Comparison of ENCODE assay signal across 8 mouse cellular contexts in the genomic region with DNA sequence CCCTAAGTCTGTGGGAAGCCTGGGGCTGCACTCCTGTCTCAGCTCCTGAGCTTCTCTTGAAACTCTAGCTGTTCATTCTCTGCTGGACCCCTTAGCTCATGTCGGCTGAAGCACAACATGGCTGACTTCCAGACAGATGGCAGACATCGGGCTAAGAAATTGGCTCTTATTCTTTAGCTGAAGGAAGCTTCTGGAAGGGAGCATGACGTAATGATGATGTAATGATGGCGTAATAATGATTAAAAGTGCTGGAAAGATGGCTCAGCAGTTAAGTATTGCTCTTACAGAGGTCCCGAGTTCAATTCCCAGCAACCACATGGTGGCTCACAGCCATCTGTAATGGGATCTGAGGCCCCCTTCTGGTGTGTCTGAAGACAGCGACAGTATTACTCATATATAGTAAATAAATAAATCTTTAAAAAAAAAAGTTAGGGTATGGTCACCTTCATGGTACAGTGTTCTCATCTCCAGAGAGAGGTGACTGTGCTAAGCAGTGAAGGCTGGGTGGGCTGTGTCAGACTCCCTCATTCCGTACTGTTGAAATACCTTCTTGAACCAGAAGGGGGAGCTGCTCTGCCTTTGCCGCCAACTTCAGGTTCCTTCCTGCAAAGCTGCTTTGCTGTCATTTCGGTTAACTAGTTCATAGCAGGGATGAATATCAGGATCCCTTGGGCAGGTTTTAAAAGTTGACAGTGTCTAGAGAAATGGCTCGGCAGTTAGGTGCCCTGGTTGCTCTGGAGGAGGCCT. TPM values are rescaled to one million over a fixed set of nuclear protein-coding genes. Genes with fewer than 3 reads are reported as not detected.
DNase-seq lines count a peak whose midpoint lies in the region; ATAC-seq and TF ChIP-seq lines count a peak whose summit lies in the region.

No protein-coding gene starts in this region.

- no peak overlapping the region for H3K27ac ChIP-seq in hindbrain, embryonic 11.5 days (ENCODE audit: low read depth, low read length)
- H3K27ac ChIP-seq in hindbrain, embryonic 16.5 days (ENCODE audit: low read depth, low read length) = no peak overlapping the region
- 0 out of 2 replicates have a peak overlapping the region, but pooled peaks have one; percentile 11 for H3K27ac ChIP-seq in MEL (ENCODE audit: control insufficient read depth, low read depth, low read length)
- H3K27ac ChIP-seq in liver, embryonic 14.5 days = no peak overlapping the region; the same call in 1 of the 2 replicates

- no peaks in the 10 kb centered on the region for H3K27me3 ChIP-seq in hindbrain, embryonic 11.5 days (ENCODE audit: control insufficient read depth, insufficient read depth, low read length)
- no peaks in the 10 kb centered on the region for H3K27me3 ChIP-seq in hindbrain, embryonic 16.5 days (replicated peaks; ENCODE audit: control insufficient read depth, insufficient read depth, low read length)
- H3K27me3 ChIP-seq in MEL (ENCODE audit: control insufficient read depth in 1 of 2, insufficient read depth in 2 of 2, low read length in 2 of 2) = no peaks in the 10 kb centered on the region
- H3K27me3 ChIP-seq in liver, embryonic 14.5 days (ENCODE audit: control insufficient read depth, insufficient read depth, low read length) = no peaks in the 10 kb centered on the region

- peak; percentile 74 for DNase-seq in hindbrain, embryonic 11.5 days (ENCODE audit: low spot score)
- DNase-seq in A20 (ENCODE audit: low read depth, low spot score) (peak; percentile 47), MEL (ENCODE audit: low read depth, low spot score) (peak; percentile 68)
- DNase-seq in liver, embryonic 14.5 days (ENCODE audit: low read depth in 3 of 3, low spot score in 3 of 3) = no peak
- DNase-seq in gastrocnemius, postnatal 36 days = no peak
- DNase-seq in left cerebral cortex, postnatal 4 days = no peak

- H3K9ac ChIP-seq in hindbrain, embryonic 11.5 days (ENCODE audit: low read depth, low read length) = no peak overlapping the region
- H3K9ac ChIP-seq in hindbrain, embryonic 16.5 days (ENCODE audit: low read depth, low read length) = no peak overlapping the region
- H3K9ac ChIP-seq in MEL (ENCODE audit: control insufficient read depth, low read depth, low read length, poor library complexity, severe bottlenecking) = no peak overlapping the region
- no peak overlapping the region for H3K9ac ChIP-seq in liver, embryonic 14.5 days (replicated peaks)

- intact Hi-C loops in gastrocnemius, postnatal 36 days (cut with DNase I) = no loop called here
- intact Hi-C loops in left cerebral cortex, postnatal 4 days (cut with DNase I) = no loop called here

- no peaks in the 10 kb centered on the region for H3K9me3 ChIP-seq in hindbrain, embryonic 11.5 days (ENCODE audit: control insufficient read depth, low read length)
- no peaks in the 10 kb centered on the region for H3K9me3 ChIP-seq in hindbrain, embryonic 16.5 days (ENCODE audit: control insufficient read depth, low read length)
- H3K9me3 ChIP-seq in MEL (replicated peaks; ENCODE audit: insufficient read depth, low read length) = no peaks in the 10 kb centered on the region
- no peaks in the 10 kb centered on the region for H3K9me3 ChIP-seq in liver, embryonic 14.5 days (ENCODE audit: control insufficient read depth, low read length)

- no peak overlapping the region for H3K4me2 ChIP-seq in hindbrain, embryonic 11.5 days (replicated peaks; ENCODE audit: low read depth, low read length)
- no peak overlapping the region for H3K4me2 ChIP-seq in hindbrain, embryonic 16.5 days (ENCODE audit: low read length)
- H3K4me2 ChIP-seq in liver, embryonic 14.5 days (ENCODE audit: low read depth) = no peak overlapping the region

- ATAC-seq in hindbrain, embryonic 11.5 days (ENCODE audit: low FRiP score) = no peak
- no peak for ATAC-seq in hindbrain, embryonic 16.5 days
- ATAC-seq in liver, embryonic 14.5 days (ENCODE audit: insufficient read depth) = no peak
- ATAC-seq in monocyte, adult 5-6 weeks (replicated peaks; ENCODE audit: insufficient number of reproducible peaks, low FRiP score, low TSS enrichment, poor library complexity, severe bottlenecking) = no peak

- peak; percentile 59 to 75 (median 70) for TF ChIP-seq CTCF in MEL (IDR thresholded peaks at IDR 0.05 in 2 of 3, conservative IDR thresholded peaks at IDR 0.05 in 1 of 3; ENCODE audit: control insufficient read depth in 1 of 3, insufficient read depth in 1 of 3, low read depth in 2 of 3, low read length in 3 of 3, poor library complexity in 1 of 3, severe bottlenecking in 1 of 3)
- peak; percentile 86 for TF ChIP-seq CTCF in liver, embryonic 14.5 days (IDR thresholded peaks at IDR 0.05; ENCODE audit: low read depth)

- no peak for TF ChIP-seq EP300 in MEL (IDR thresholded peaks at IDR 0.05; ENCODE audit: low read depth in 1 of 2, low read length in 2 of 2)
- TF ChIP-seq EP300 in liver, embryonic 14.5 days (IDR thresholded peaks at IDR 0.05; ENCODE audit: low read depth) = no peak

- 73% methylated on average over 10 of the region's 10 CpGs for WGBS in hindbrain, embryonic 11.5 days
- WGBS in hindbrain, embryonic 16.5 days = 64% methylated on average over 10 of the region's 10 CpGs
- WGBS in liver, embryonic 14.5 days (ENCODE audit: insufficient replicate concordance) = 75% methylated on average over 10 of the region's 10 CpGs

- TF ChIP-seq RAD21 in MEL (IDR thresholded peaks at IDR 0.05; ENCODE audit: low read depth, low read length) = no peak

- TF ChIP-seq POLR2A in MEL (IDR thresholded peaks at IDR 0.05; ENCODE audit: control insufficient read depth in 1 of 2, insufficient read depth in 1 of 2, low read depth in 1 of 2, low read length in 2 of 2, poor library complexity in 1 of 2) = no peak

- peaks cover 18% of the 10 kb centered on the region; the same call in 1 of the 2 replicates for H3K36me3 ChIP-seq in hindbrain, embryonic 11.5 days (ENCODE audit: control insufficient read depth, insufficient read depth, low read length)
- H3K36me3 ChIP-seq in hindbrain, embryonic 16.5 days (ENCODE audit: control insufficient read depth, insufficient read depth, low read length) = peaks cover 8% of the 10 kb centered on the region
- peaks cover 0 to 5% of the 10 kb centered on the region in 2 experiments; a peak in 1 of 4 replicates for H3K36me3 ChIP-seq in MEL (ENCODE audit: control insufficient read depth in 1 of 2, insufficient read depth in 2 of 2, low read length in 2 of 2)
- H3K36me3 ChIP-seq in liver, embryonic 14.5 days (replicated peaks; ENCODE audit: control insufficient read depth, insufficient read depth, low read depth) = peaks cover 64% of the 10 kb centered on the region

- H3K4me1 ChIP-seq in hindbrain, embryonic 11.5 days (replicated peaks; ENCODE audit: control insufficient read depth, insufficient read depth, low read length) = no peaks in the 10 kb centered on the region
- peaks cover 2% of the 10 kb centered on the region; the same call in 1 of the 2 replicates for H3K4me1 ChIP-seq in hindbrain, embryonic 16.5 days (ENCODE audit: control insufficient read depth, insufficient read depth, low read depth, low read length)
- H3K4me1 ChIP-seq in MEL (ENCODE audit: control insufficient read depth in 1 of 2, insufficient read depth in 2 of 2, low read length in 2 of 2) = no peaks in the 10 kb centered on the region
- H3K4me1 ChIP-seq in liver, embryonic 14.5 days (replicated peaks; ENCODE audit: control insufficient read depth in 2 of 2, insufficient read depth in 2 of 2, low read length in 1 of 2) = no peaks in the 10 kb centered on the region; a peak in 1 of 4 replicates

- no peak overlapping the region for H3K4me3 ChIP-seq in hindbrain, embryonic 11.5 days (ENCODE audit: low read depth, low read length)
- no peak overlapping the region for H3K4me3 ChIP-seq in hindbrain, embryonic 16.5 days (ENCODE audit: low read length)
- H3K4me3 ChIP-seq in MEL (ENCODE audit: control insufficient read depth in 1 of 2, insufficient read depth in 1 of 2, low read depth in 2 of 2, low read length in 2 of 2) = no peak overlapping the region
- H3K4me3 ChIP-seq in liver, embryonic 14.5 days (ENCODE audit: insufficient read depth in 1 of 2, low read depth in 2 of 2, low read length in 2 of 2) = no peak overlapping the region

- H3K79me2 ChIP-seq in MEL (ENCODE audit: control insufficient read depth, insufficient read depth, low read length, poor library complexity) = no peaks in the 10 kb centered on the region

RNA-seq across cellular contexts. Expression of a gene that starts 16.4 kb away (rescaled TPM):
- 20.0 and 20.4 TPM in 2 replicates for polyA plus RNA-seq in hindbrain, embryonic 11.5 days (2014; fragmentation: Nextera tagmentation; extraction: Ambion mirVana)
- 35.4 and 35.7 TPM in 2 replicates for polyA plus RNA-seq in hindbrain, embryonic 16.5 days (2015; fragmentation: Nextera tagmentation; extraction: Ambion mirVana)
- total RNA-seq in MEL (2012; rRNA removed) = 12.0 and 13.7 TPM in 2 replicates
- polyA plus RNA-seq in MEL (2012; ENCODE audit: insufficient read depth in 1 of 2, insufficient read length in 2 of 2, low read depth in 1 of 2, low replicate concordance in 2 of 2, missing spikeins in 1 of 2) = 10 to 100 TPM in 1 of 2 experiments, not detected in 1; 17.2 TPM
- polyA plus RNA-seq in liver, embryonic 14.5 days (2012; rRNA removed) = 4.8 and 5.0 TPM in 2 replicates
- 4.5 and 5.2 TPM in 2 replicates for polyA plus RNA-seq in liver, embryonic 14.5 days (2014; fragmentation: Nextera tagmentation; extraction: Ambion mirVana)
- 7.5 to 11.4 TPM (median 10.5 TPM) in 3 replicates for total RNA-seq in monocyte, adult 5-6 weeks (2017)
- 10 to 100 TPM; 28.8 to 35.8 TPM for total RNA-seq in gastrocnemius, postnatal 36 days (2021)
- 10 to 100 TPM; 29.2 to 33.0 TPM for total RNA-seq in left cerebral cortex, postnatal 4 days (2021)

RNA-seq across cellular contexts. Expression of a gene that starts 23.7 kb away (rescaled TPM):
- 15.2 and 19.4 TPM in 2 replicates for polyA plus RNA-seq in hindbrain, embryonic 11.5 days (2014; fragmentation: Nextera tagmentation; extraction: Ambion mirVana)
- polyA plus RNA-seq in hindbrain, embryonic 16.5 days (2015; fragmentation: Nextera tagmentation; extraction: Ambion mirVana) = 21.3 and 24.8 TPM in 2 replicates
- total RNA-seq in MEL (2012; rRNA removed) = 2.0 and 3.2 TPM in 2 replicates
- 1 to 10 TPM in 1 of 2 experiments, not detected in 1; 6.6 TPM for polyA plus RNA-seq in MEL (2012; ENCODE audit: insufficient read depth in 1 of 2, insufficient read length in 2 of 2, low read depth in 1 of 2, low replicate concordance in 2 of 2, missing spikeins in 1 of 2)
- polyA plus RNA-seq in liver, embryonic 14.5 days (2012; rRNA removed) = 2.8 and 2.9 TPM in 2 replicates
- polyA plus RNA-seq in liver, embryonic 14.5 days (2014; fragmentation: Nextera tagmentation; extraction: Ambion mirVana) = 3.7 and 5.2 TPM in 2 replicates
- total RNA-seq in monocyte, adult 5-6 weeks (2017) = 6.7 to 8.8 TPM (median 7.8 TPM) in 3 replicates
- total RNA-seq in gastrocnemius, postnatal 36 days (2021) = 1 to 10 TPM; 3.6 to 4.0 TPM
- total RNA-seq in left cerebral cortex, postnatal 4 days (2021) = 10 to 100 TPM; 20.6 to 21.2 TPM

RNA-seq across cellular contexts. Expression of a gene that starts 36.2 kb away (rescaled TPM):
- 2.7 and 3.0 TPM in 2 replicates for polyA plus RNA-seq in hindbrain, embryonic 11.5 days (2014; fragmentation: Nextera tagmentation; extraction: Ambion mirVana)
- polyA plus RNA-seq in hindbrain, embryonic 16.5 days (2015; fragmentation: Nextera tagmentation; extraction: Ambion mirVana) = 4.7 and 5.0 TPM in 2 replicates
- 17.5 and 18.0 TPM in 2 replicates for total RNA-seq in MEL (2012; rRNA removed)
- 10 to 100 TPM in 1 of 2 experiments, not detected in 1; 22.5 TPM for polyA plus RNA-seq in MEL (2012; ENCODE audit: insufficient read depth in 1 of 2, insufficient read length in 2 of 2, low read depth in 1 of 2, low replicate concordance in 2 of 2, missing spikeins in 1 of 2)
- 4.4 and 5.3 TPM in 2 replicates for polyA plus RNA-seq in liver, embryonic 14.5 days (2012; rRNA removed)
- polyA plus RNA-seq in liver, embryonic 14.5 days (2014; fragmentation: Nextera tagmentation; extraction: Ambion mirVana) = 2.3 and 2.8 TPM in 2 replicates
- 7.1 to 11.1 TPM (median 9.6 TPM) in 3 replicates for total RNA-seq in monocyte, adult 5-6 weeks (2017)
- 10 to 100 TPM; 77.1 to 91.5 TPM for total RNA-seq in gastrocnemius, postnatal 36 days (2021)
- 1 to 10 TPM; 6.6 to 7.1 TPM for total RNA-seq in left cerebral cortex, postnatal 4 days (2021)

RNA-seq across cellular contexts. Expression of a gene that starts 38.9 kb away (rescaled TPM):
- 73.8 and 80.1 TPM in 2 replicates for polyA plus RNA-seq in hindbrain, embryonic 11.5 days (2014; fragmentation: Nextera tagmentation; extraction: Ambion mirVana)
- polyA plus RNA-seq in hindbrain, embryonic 16.5 days (2015; fragmentation: Nextera tagmentation; extraction: Ambion mirVana) = 78.4 and 86.9 TPM in 2 replicates
- total RNA-seq in MEL (2012; rRNA removed) = 109 and 128 TPM in 2 replicates
- polyA plus RNA-seq in MEL (2012; ENCODE audit: insufficient read depth in 1 of 2, insufficient read length in 2 of 2, low read depth in 1 of 2, low replicate concordance in 2 of 2, missing spikeins in 1 of 2) = 100 to 1,000 TPM; 157 to 278 TPM
- polyA plus RNA-seq in liver, embryonic 14.5 days (2012; rRNA removed) = 32.9 and 34.4 TPM in 2 replicates
- polyA plus RNA-seq in liver, embryonic 14.5 days (2014; fragmentation: Nextera tagmentation; extraction: Ambion mirVana) = 32.9 and 42.2 TPM in 2 replicates
- 20.1 to 46.9 TPM (median 23.0 TPM) in 3 replicates for total RNA-seq in monocyte, adult 5-6 weeks (2017)
- total RNA-seq in gastrocnemius, postnatal 36 days (2021) = 10 to 100 TPM; 54.6 to 58.8 TPM
- 10 to 100 TPM; 74.9 to 79.2 TPM for total RNA-seq in left cerebral cortex, postnatal 4 days (2021)

RNA-seq across cellular contexts. Expression of a gene that starts 55.1 kb away (rescaled TPM):
- polyA plus RNA-seq in hindbrain, embryonic 11.5 days (2014; fragmentation: Nextera tagmentation; extraction: Ambion mirVana) = 18.0 and 19.6 TPM in 2 replicates
- 18.1 and 20.9 TPM in 2 replicates for polyA plus RNA-seq in hindbrain, embryonic 16.5 days (2015; fragmentation: Nextera tagmentation; extraction: Ambion mirVana)
- total RNA-seq in MEL (2012; rRNA removed) = 9.4 and 12.1 TPM in 2 replicates
- 10 to 100 TPM in 1 of 2 experiments, not detected in 1; 21.4 TPM for polyA plus RNA-seq in MEL (2012; ENCODE audit: insufficient read depth in 1 of 2, insufficient read length in 2 of 2, low read depth in 1 of 2, low replicate concordance in 2 of 2, missing spikeins in 1 of 2)
- 8.2 and 10.7 TPM in 2 replicates for polyA plus RNA-seq in liver, embryonic 14.5 days (2012; rRNA removed)
- 6.4 and 8.8 TPM in 2 replicates for polyA plus RNA-seq in liver, embryonic 14.5 days (2014; fragmentation: Nextera tagmentation; extraction: Ambion mirVana)
- total RNA-seq in monocyte, adult 5-6 weeks (2017) = 4.1 to 10.8 TPM (median 9.1 TPM) in 3 replicates
- total RNA-seq in gastrocnemius, postnatal 36 days (2021) = 1 to 10 TPM; 2.5 to 2.8 TPM
- 10 to 100 TPM; 17.4 to 17.6 TPM for total RNA-seq in left cerebral cortex, postnatal 4 days (2021)

Comparison
In these comparisons a context has a peak if more than half of its experiments do, and no peak if none do; other contexts are left out.
1. DNase-seq: peak in hindbrain, embryonic 11.5 days (single experiment), A20 (single experiment) and MEL (single experiment); none in liver, embryonic 14.5 days (0 of 3), gastrocnemius, postnatal 36 days (0 of 2) and left cerebral cortex, postnatal 4 days (single experiment).